Mouse (Mus musculus) hindbrain, embryonic 16.5 days (tissue): ENCODE measurements around the gene Zfp964. TPM values are rescaled to one million over a fixed set of nuclear protein-coding genes. Genes with fewer than 3 reads are reported as not detected.
A peak's percentile ranks its signal among the peaks of the same experiment; 100 is the strongest.
"Not testable (repeated sequence)": the region's sequence is repeated elsewhere in the genome, so short reads cannot be mapped to it uniquely, and the experiment has no call there.

Experiments
- ATAC-seq: fragments of 200-750 bp; cut with Nextera tagmentation; 2 replicates; pipeline ENCODE4 v1.8.0; 2017; ENCODE audit warnings: moderate TSS enrichment, moderate library complexity
- H3K27ac ChIP-seq: fragments of 300-500 bp; sonication (generic); 2 replicates; pipeline ENCODE4 v1.5.1; 2014; ENCODE audit warnings: low read depth, mild to moderate bottlenecking, control low read depth, low read length, moderate library complexity
- H3K27me3 ChIP-seq: fragments of 300-500 bp; sonication (generic); replicated peaks from 2 replicates; pipeline ENCODE4 v1.6.1; 2014; ENCODE audit warnings: low read length; ENCODE audit not compliant: control insufficient read depth, insufficient read depth
- H3K36me3 ChIP-seq: fragments of 300-500 bp; sonication (generic); 2 replicates; pipeline ENCODE4 v1.6.1; 2014; ENCODE audit warnings: mild to moderate bottlenecking, low read length, moderate library complexity, mixed read lengths; ENCODE audit not compliant: control insufficient read depth, insufficient read depth
- H3K4me1 ChIP-seq: fragments of 300-500 bp; sonication (generic); 2 replicates; pipeline ENCODE4 v1.6.1; 2014; ENCODE audit warnings: low read depth, low read length; ENCODE audit not compliant: control insufficient read depth, insufficient read depth
- H3K4me2 ChIP-seq: fragments of 300-500 bp; sonication (generic); 2 replicates; pipeline ENCODE4 v1.6.1; 2014; ENCODE audit warnings: mild to moderate bottlenecking, low read length, control low read depth, moderate library complexity
- H3K4me3 ChIP-seq: fragments of 300-500 bp; sonication (generic); 2 replicates; pipeline ENCODE4 v1.5.1; 2014; ENCODE audit warnings: mild to moderate bottlenecking, low read length, control low read depth, moderate library complexity
- H3K9ac ChIP-seq: fragments of 300-500 bp; sonication (generic); 2 replicates; pipeline ENCODE4 v1.6.1; 2014; ENCODE audit warnings: low read depth, mild to moderate bottlenecking, control low read depth, low read length, moderate library complexity
- H3K9me3 ChIP-seq: fragments of 300-500 bp; sonication (generic); 2 replicates; pipeline ENCODE4 v1.6.1; 2014; ENCODE audit warnings: mild to moderate bottlenecking, low read length, moderate library complexity; ENCODE audit not compliant: control insufficient read depth
- WGBS: fragments of 180-500 bp; shearing (Covaris S2); extraction: QIAGEN DNeasy Blood & Tissue Kit; methylation state at CpG from one replicate; pipeline ENCODE4 v1.1.7; 2014; 5-methylcytosine and 5-hydroxymethylcytosine counted together
- polyA plus RNA-seq: library from polyadenylated mRNA; unstranded; fragments of >200 nt; fragmentation: Nextera tagmentation; extraction: Ambion mirVana; gene quantifications from 2 replicates; pipeline ENCODE4 v1.2.1, GENCODE M21; 2015

Zfp964 gene
- 2.1 and 2.3 TPM in 2 replicates for polyA plus RNA-seq

DNA sequence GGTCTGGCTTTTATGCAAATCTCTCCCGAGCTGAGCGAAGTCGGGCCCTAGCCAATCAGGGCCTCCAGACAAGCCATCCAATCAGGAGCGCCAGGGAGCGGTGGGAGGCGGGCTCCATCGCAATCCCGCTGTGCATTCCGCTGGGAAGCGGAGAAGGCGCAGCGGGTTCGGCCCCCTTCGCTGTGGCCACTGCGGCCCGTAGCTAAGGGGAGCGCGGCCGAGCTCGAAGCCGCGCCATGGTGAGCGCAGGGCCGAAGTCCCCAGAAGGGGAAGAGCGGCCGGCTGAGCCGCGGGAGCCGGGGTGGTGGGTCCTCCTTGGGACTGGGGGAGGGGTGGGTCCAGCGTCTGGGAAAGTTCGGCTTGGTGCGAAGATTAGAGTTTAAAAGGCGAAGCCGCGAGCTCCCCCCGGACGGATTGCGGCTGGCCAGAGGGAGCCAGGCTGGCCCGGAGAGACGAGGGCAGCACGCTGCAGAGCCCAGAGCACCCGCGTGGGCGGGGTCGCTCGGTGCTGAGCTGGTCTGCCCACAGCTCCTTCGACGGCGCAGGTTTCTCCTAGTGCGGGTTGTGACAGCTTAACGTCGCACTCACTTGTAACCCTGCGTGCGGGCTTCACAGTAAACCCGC lies at the start of gene Zfp964:
Gene Zfp964 (plus strand): TSS at position 122 of the 624 bp plus-strand sequence.
- WGBS = 0% methylated on average over 54 of the region's 55 CpGs
- peak; percentile 99 for ATAC-seq
- peak within 1 kb of the TSS; percentile 75 for H3K4me3 ChIP-seq

DNA sequence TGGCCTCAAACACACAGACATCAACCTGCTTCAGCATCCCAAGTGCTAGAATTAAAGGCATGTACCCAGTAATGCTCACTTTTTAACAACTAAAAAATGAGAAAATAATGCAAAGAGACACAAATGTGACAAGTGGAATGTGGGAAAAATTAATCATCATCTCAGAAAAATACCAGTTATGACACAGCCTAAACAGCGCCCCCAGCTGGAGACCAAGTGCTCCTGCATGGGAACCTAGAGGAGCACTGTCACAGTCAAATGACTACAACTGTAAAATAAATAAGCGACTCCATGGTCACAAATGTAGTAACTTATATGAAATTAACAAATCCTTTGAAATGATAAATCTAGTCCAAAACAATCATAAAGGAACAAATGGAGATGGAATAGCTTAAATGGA lies 39.6 kb upstream of the Zfp964 start:
- no peaks in the 10 kb centered on the region for H3K27me3 ChIP-seq
- H3K4me2 ChIP-seq = no peak overlapping the region
- no peak overlapping the region for H3K9ac ChIP-seq
- no peaks in the 10 kb centered on the region for H3K4me1 ChIP-seq
- H3K4me3 ChIP-seq = no peak overlapping the region
- H3K27ac ChIP-seq = no peak overlapping the region
- peaks cover 39% of the 10 kb centered on the region for H3K36me3 ChIP-seq
- ATAC-seq = no peak
- H3K9me3 ChIP-seq = no peaks in the 10 kb centered on the region
- WGBS = 66% methylated on average over 2 of the region's 2 CpGs

More for the DNA sequence above, at the start of gene Zfp964:
- Histone ChIP-seq H3K4me1 (peaks cover 5% of the 10 kb centered on the region), H3K36me3 (no peaks in the 10 kb centered on the region), H3K4me2 (peak within 1 kb of the TSS; percentile 73), H3K27ac (peak within 1 kb of the TSS; percentile 90), H3K9me3 (0 out of 2 replicates have a peak, but pooled peaks cover 2% of the 10 kb centered on the region), H3K9ac (peak within 1 kb of the TSS; percentile 85), H3K27me3 (no peaks in the 10 kb centered on the region)

DNA sequence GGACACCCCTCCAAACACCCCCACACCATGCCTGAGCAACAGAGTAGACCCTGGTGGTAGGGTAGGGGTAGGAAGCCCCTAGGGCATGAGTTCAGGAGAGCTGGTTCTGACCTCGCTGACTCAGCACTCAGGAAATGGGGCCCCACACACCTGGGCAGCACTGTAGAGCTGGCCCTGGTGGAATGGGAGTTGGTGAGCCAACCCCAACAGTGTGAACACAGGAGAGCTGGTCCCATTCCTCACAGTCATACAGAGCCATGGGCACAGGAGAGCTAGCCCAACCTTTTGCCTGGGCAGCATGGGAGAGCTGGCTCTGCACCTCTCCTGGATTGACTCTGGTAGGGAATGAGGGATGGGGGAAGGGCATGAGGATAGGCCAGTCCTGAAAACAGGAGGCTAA lies 36.2 kb upstream of the Zfp964 start:
- WGBS = 90% methylated on average over 1 of the region's 1 CpGs
- H3K4me2 ChIP-seq = no peak overlapping the region

DNA sequence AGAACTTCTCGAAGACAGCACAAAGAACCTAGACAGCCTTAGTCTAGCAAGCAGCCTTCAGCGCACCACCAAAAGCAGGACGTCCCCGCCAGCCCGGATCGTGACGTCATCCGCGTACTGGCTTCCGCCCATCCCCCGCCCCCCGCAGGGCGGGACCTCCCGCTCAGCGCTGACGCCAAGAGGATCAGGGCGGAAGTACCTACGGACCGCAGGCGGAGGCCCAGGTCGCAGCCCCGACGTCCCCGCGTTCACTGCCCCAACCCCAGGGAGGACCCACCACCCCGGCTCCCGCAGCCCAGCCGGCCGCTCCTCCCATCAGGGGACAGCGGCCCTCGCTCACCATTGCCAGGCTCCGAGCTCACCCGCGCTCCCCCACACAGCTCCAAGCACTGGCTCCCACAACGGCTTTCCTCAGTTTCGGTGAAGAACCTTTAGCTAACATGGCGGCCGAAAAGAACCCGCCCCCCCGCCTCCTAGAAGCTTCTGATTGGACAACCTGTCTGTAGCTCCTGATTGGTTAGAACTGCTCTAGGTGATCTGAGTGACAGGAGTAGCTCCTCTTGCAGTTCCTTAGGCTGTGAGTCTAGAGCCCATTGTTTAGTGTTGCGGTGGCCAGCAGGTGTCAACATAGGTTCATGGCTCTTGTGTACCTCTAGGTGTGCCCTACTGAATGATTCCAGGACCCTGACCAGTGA lies 29.0 kb upstream of the Zfp964 start, which contains the start of gene Zfp868:
Gene Zfp868 (minus strand): TSS at position 454 of the 695 bp plus-strand sequence.
- peaks cover 9% of the 10 kb centered on the region; the same call in 1 of the 2 replicates for H3K4me1 ChIP-seq
- peak within 1 kb of the TSS; percentile 61 for H3K4me2 ChIP-seq
- H3K9me3 ChIP-seq = no peaks in the 10 kb centered on the region
- H3K27ac ChIP-seq = peak within 1 kb of the TSS; percentile 100
- H3K4me3 ChIP-seq = peak within 1 kb of the TSS; percentile 88
- peak within 1 kb of the TSS; percentile 97 for H3K9ac ChIP-seq
- WGBS = under 1% methylated on average over 41 of the region's 41 CpGs
- peak; percentile 99 for ATAC-seq
- H3K27me3 ChIP-seq = no peaks in the 10 kb centered on the region
- no peaks in the 10 kb centered on the region for H3K36me3 ChIP-seq

More for the DNA sequence above, 36.2 kb upstream of the Zfp964 start:
- no peaks in the 10 kb centered on the region for H3K9me3 ChIP-seq
- no peaks in the 10 kb centered on the region for H3K4me1 ChIP-seq
- no peak overlapping the region for H3K27ac ChIP-seq
- peaks cover 18% of the 10 kb centered on the region for H3K36me3 ChIP-seq
- ATAC-seq = peak; percentile 53; the same call in 1 of the 2 replicates
- no peak overlapping the region for H3K4me3 ChIP-seq
- H3K9ac ChIP-seq = no peak overlapping the region
- H3K27me3 ChIP-seq = no peaks in the 10 kb centered on the region

DNA sequence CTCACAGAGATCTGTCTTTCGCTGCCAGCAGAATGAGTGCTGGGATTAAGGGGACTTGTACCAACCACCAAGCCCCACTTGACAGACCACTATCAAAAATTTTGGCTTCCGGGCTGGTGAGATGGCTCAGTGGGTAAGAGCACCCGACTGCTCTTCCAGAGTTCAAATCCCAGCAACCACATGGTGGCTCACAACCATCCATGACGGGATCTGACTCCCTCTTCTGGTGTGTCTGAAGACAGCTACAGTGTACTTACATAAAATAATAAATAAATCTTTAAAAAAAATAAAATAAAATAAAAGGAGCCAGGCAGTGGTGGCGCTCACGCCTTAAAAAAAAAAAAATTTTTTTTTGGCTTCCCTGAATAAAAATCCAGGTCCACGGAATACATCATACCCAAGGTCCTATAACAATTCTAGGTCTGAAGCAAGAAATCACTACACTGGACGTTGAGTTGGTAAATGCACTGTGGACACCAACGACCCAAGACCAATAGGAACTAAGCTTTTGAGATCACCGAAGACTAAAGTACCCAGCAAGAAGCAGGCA lies 396 bp upstream of the Zfp964 start:
- Histone ChIP-seq H3K27ac (peak overlapping the region; percentile 90), H3K9me3 (0 out of 2 replicates have a peak, but pooled peaks cover 2% of the 10 kb centered on the region), H3K9ac (peak overlapping the region; percentile 53; the same call in 1 of the 2 replicates), H3K4me3 (peak overlapping the region; percentile 75), H3K27me3 (no peaks in the 10 kb centered on the region), H3K36me3 (no peaks in the 10 kb centered on the region), H3K4me1 (peaks cover 5% of the 10 kb centered on the region), H3K4me2 (peak overlapping the region; percentile 73)
- 43% methylated on average over 10 of the region's 10 CpGs for WGBS
- ATAC-seq = peak; percentile 4; the same call in 1 of the 2 replicates

DNA sequence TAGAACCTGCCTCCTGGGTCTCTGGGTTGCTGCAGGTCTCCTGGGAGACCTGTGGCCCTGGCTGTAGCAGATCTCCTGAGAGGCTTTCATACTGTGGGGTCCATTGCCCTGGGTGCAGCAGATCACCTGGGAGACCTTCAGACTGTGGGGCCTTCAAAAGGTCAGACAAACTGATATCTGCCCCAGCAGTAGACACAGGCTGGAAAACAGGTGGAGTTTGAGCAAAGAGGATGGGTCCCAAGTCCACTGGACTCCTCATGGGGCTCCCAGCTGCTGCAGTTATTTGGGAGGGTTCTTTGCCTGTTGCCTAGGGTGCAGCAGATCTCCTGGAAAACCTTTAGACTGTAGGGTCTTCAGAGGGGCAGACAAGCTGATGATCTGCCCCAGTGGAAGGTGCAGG lies 7.0 kb downstream of the Zfp964 start:
- H3K4me1 ChIP-seq = no peaks in the 10 kb centered on the region
- H3K27me3 ChIP-seq = no peaks in the 10 kb centered on the region
- H3K4me3 ChIP-seq = no peak overlapping the region
- H3K4me2 ChIP-seq = no peak overlapping the region
- ATAC-seq = no peak
- peaks cover 6% of the 10 kb centered on the region; the same call in 1 of the 2 replicates for H3K9me3 ChIP-seq
- no peak overlapping the region for H3K9ac ChIP-seq
- H3K36me3 ChIP-seq = peaks cover 34% of the 10 kb centered on the region
- no peak overlapping the region for H3K27ac ChIP-seq

DNA sequence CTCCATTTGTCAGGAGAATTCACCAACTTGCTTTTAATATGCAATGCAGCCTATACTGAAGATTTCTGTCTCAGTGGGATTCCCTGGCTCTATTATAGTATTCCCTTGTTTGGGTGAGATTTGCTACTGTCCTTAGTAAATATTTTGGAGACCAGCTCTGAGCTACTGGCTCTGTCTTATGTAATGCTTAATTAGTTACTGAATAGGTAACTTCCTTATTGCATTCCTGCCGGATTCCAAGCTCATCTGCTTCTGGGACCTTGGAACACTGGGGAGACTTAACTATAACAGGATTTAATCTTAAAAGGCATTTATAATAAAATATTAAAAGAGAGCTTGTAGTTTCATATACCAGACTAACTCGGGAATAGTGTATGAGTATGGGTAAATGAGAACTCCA lies 10.8 kb downstream of the Zfp964 start:
- not testable (repeated sequence) for H3K4me2 ChIP-seq, H3K9me3 ChIP-seq, H3K4me1 ChIP-seq, H3K9ac ChIP-seq, H3K27me3 ChIP-seq, H3K27ac ChIP-seq, H3K4me3 ChIP-seq, ATAC-seq
- H3K36me3 ChIP-seq = peaks cover 30% of the 10 kb centered on the region
- WGBS = 79% methylated on average over 2 of the region's 2 CpGs

DNA sequence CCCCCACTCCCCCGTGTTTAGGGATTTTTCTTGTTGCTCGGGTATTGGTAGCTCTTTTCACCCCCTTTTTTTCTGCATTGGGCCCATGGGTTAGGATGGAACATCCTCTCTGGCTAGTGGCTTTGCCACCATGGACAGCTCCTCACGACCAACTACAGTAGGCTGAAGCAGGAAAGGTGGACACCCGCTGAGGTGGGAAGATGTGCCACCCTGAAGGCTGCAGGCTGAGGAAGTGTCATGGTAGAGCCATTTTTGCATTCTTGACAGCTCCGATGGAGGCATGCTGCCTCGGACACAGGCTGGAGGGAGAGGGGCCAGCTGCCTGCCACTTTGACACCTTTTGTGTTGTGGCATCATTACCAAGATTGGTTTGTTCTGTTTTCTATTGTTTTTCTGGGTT lies 47.5 kb downstream of the Zfp964 start:
- H3K4me1 ChIP-seq = no peaks in the 10 kb centered on the region
- no peaks in the 10 kb centered on the region for H3K27me3 ChIP-seq
- 0 out of 2 replicates have a peak, but pooled peaks cover 5% of the 10 kb centered on the region for H3K9me3 ChIP-seq
- H3K36me3 ChIP-seq = peaks cover 34% of the 10 kb centered on the region
- no peak for ATAC-seq
- WGBS = 78% methylated on average over 6 of the region's 6 CpGs
- H3K4me2 ChIP-seq = no peak overlapping the region
- no peak overlapping the region for H3K4me3 ChIP-seq
- no peak overlapping the region for H3K9ac ChIP-seq
- H3K27ac ChIP-seq = no peak overlapping the region

DNA sequence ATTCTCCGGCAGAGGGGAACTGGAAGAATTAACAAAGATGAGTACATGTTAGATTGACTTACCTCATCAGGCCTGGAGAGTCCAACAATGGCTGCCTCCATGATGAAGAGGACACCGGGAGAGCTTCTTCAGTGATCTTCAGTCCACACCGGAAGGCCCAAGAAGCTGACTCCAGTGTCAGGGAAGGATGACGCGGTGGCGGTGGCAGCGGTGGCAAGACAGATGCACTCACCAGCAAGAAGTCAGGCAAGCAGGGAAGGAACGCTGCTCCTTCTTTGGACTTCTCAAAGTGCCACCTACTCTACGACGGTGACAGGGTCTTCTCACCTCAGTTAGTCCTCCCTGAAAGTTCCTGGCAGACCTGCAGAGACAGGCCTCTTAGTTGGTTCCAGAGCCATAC lies 56.3 kb downstream of the Zfp964 start, which contains the start of gene Zfp869:
Gene Zfp869 (minus strand): TSS at position 101 of the 400 bp plus-strand sequence.
- not testable (repeated sequence) for H3K9me3 ChIP-seq

More for the DNA sequence above, 56.3 kb downstream of the Zfp964 start, which contains the start of gene Zfp869:
- H3K4me1 ChIP-seq = peaks cover 22% of the 10 kb centered on the region
- H3K4me3 ChIP-seq, H3K27ac ChIP-seq, H3K9ac ChIP-seq, H3K27me3 ChIP-seq, ATAC-seq, H3K4me2 ChIP-seq: not testable (repeated sequence)
- peaks cover 41% of the 10 kb centered on the region for H3K36me3 ChIP-seq
- WGBS = 99% methylated on average over 9 of the region's 10 CpGs
